Mouse (Mus musculus): ENCODE measurements at regions not wholly inside any gene's neighbourhood (a gene's known extent, or its start where the extent isn't known, plus 50 kb on each side); places are given as distances from the start of the nearest gene placed in this dataset.

DNA sequence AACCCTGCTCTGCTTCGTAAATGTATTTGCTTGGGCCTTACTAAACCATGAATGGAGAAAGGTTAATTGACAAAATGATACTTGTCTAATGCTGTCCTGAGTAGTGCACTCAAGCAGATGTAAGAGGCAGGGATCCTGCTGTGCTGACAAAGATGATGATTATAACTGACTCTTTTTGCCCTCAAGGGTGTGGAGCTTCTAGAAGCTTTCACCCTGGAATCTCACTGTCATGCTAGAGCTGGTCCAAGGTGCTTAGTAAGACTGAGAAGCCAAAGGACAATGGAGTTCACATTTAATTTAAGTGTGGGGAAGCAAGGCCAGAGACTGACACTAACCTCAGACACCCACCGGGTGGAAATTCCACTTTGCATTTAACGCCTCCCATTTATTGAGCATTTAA is 220.3 kb upstream of the Ptbp2 start:
- no peak overlapping the region for H3K9ac ChIP-seq
- no peak for TF ChIP-seq CTCF (IDR thresholded peaks at IDR 0.05; ENCODE audit: low read depth)
- ATAC-seq (ENCODE audit: insufficient read depth) (no peak), DNase-seq (no peak)
- H3K4me3 ChIP-seq (ENCODE audit: low read depth, low read length) = no peak overlapping the region
- no peaks in the 10 kb centered on the region for H3K27me3 ChIP-seq (ENCODE audit: insufficient read depth, low read length)
- no peak overlapping the region for H3K4me2 ChIP-seq
- 90% methylated on average over 3 of the region's 3 CpGs for WGBS
- no peaks in the 10 kb centered on the region for H3K36me3 ChIP-seq (ENCODE audit: insufficient read depth)
- no peaks in the 10 kb centered on the region for H3K4me1 ChIP-seq (ENCODE audit: insufficient read depth)
- H3K9me3 ChIP-seq (ENCODE audit: low read depth, low read length) = no peaks in the 10 kb centered on the region
- no peak overlapping the region for H3K27ac ChIP-seq (ENCODE audit: low read depth)

DNA sequence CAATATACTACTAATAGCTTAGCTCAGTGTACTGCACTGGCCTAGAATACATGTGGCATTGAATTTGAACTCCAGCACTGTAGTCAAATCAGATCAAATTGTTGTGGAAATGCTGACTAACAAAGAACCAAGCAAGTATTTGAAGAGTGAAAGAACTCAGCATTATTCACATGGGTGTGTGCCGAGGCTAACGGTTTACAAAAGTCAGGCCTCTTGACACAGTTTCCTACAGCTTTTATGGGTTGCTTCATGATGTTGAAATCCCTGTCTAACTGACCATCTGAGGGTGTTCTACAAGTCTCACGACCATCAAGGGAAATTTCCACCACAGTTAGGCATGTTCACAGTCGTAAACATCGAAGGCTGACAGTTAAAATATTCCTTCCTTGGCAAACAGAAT is 216.0 kb upstream of the Ptbp2 start:
- DNase-seq = peak; percentile 62
- no peak for TF ChIP-seq CTCF (IDR thresholded peaks at IDR 0.05; ENCODE audit: low read depth)
- H3K4me1 ChIP-seq (ENCODE audit: insufficient read depth) = no peaks in the 10 kb centered on the region
- H3K9me3 ChIP-seq (ENCODE audit: low read depth, low read length) = no peaks in the 10 kb centered on the region
- no peaks in the 10 kb centered on the region for H3K36me3 ChIP-seq (ENCODE audit: insufficient read depth)
- no peak overlapping the region for H3K4me2 ChIP-seq
- WGBS = 34% methylated on average over 5 of the region's 5 CpGs
- H3K27me3 ChIP-seq (ENCODE audit: insufficient read depth, low read length) = no peaks in the 10 kb centered on the region
- no peak overlapping the region for H3K4me3 ChIP-seq (ENCODE audit: low read depth, low read length)
- no peak overlapping the region for H3K9ac ChIP-seq
- peak; percentile 50 for ATAC-seq (ENCODE audit: insufficient read depth)
- H3K27ac ChIP-seq (ENCODE audit: low read depth) = 0 out of 2 replicates have a peak overlapping the region, but pooled peaks have one; percentile 13

DNA sequence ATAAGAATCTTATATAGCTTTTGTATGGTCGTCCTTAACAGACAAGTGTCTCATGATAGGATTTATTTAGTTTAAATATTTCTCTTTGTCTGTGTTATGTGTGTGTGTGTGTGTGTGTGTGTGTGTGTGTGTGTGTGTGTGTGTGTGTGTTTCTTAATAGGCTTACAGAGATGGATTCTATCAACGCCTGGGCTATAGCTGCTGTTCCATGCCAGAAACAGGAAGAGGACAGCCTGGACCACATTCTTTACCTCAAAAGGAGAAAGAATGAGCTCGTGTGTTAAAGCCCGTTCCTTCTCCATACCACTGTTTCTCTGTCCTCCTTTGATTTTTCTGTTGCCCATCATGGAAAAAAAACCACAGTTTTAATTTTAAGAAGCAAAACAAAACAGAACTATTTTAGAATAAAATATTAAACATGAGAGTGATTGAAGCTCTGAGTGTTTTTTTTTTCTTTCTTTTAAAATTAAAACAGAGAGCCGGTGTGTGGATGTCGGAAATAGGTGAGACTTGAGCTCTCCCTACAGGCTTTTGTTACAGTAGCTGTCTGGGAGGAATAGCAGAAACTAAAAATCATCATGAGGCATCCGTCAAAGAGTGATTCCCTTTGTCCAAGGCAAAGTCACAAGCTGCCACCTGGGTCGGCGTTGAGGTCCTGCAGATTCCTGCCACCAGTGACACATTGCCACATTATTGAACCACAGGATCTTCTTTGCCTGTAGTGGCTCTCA is 212.2 kb upstream of the Ptbp2 start:
- Histone ChIP-seq H3K9me3 (ENCODE audit: low read depth, low read length) (no peaks in the 10 kb centered on the region), H3K4me1 (ENCODE audit: insufficient read depth) (no peaks in the 10 kb centered on the region), H3K4me3 (ENCODE audit: low read depth, low read length) (no peak overlapping the region), H3K27me3 (ENCODE audit: insufficient read depth, low read length) (no peaks in the 10 kb centered on the region), H3K9ac (no peak overlapping the region), H3K4me2 (no peak overlapping the region), H3K36me3 (ENCODE audit: insufficient read depth) (no peaks in the 10 kb centered on the region), H3K27ac (ENCODE audit: low read depth) (no peak overlapping the region)
- WGBS = 38% methylated on average over 9 of the region's 9 CpGs
- TF ChIP-seq CTCF (IDR thresholded peaks at IDR 0.05; ENCODE audit: low read depth) = no peak
- DNase-seq (peak; percentile 23), ATAC-seq (ENCODE audit: insufficient read depth) (peak; percentile 52)

- Histone ChIP-seq H3K36me3 (ENCODE audit: insufficient read depth) (no peaks in the 10 kb centered on the region), H3K4me1 (ENCODE audit: insufficient read depth) (no peaks in the 10 kb centered on the region), H3K27me3 (ENCODE audit: insufficient read depth, low read length) (no peaks in the 10 kb centered on the region), H3K4me3 (ENCODE audit: low read depth, low read length) (no peak overlapping the region), H3K9ac (no peak overlapping the region), H3K9me3 (ENCODE audit: low read depth, low read length) (no peaks in the 10 kb centered on the region), H3K4me2 (no peak overlapping the region), H3K27ac (ENCODE audit: low read depth) (peak overlapping the region; percentile 19; the same call in 1 of the 2 replicates)
- WGBS = 45% methylated on average over 4 of the region's 4 CpGs
- peak; percentile 90 for ATAC-seq (ENCODE audit: insufficient read depth)
- peak; percentile 90 for DNase-seq
- TF ChIP-seq CTCF (IDR thresholded peaks at IDR 0.05; ENCODE audit: low read depth) = no peak
Measured at GRCm38 (mm10) chr3:119995781-119996180, 211.5 kb upstream of the Ptbp2 start.

DNA sequence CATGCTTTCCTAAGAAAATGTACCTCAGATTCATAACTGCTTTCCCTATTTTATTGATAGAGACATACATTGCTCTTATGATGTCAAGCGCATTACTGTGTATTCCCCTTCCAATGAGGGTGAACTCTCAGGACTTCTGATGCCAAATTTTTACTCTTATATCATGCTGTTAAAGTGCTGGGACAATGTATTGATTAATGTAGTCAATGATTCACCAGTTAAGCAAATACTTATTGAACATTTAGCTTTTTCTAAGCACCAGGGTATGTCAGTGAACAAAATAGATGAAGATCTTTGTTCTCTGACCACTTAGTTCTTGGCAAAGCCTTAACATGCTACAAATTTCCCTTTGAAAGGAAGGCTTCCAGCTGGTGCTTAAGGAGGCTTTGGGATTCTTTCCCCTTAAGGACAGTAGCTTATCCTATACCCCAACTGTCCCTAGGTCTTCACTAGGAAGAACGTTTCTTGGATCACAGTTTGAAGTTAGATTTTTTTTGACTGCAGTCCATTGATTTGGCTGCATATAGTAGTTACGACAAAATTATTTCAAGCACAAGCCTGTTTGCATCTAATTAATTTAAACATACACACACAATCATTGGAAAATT is 203.1 kb upstream of the Ptbp2 start:
- peak; percentile 44 for DNase-seq
- Histone ChIP-seq H3K4me2 (no peak overlapping the region), H3K36me3 (ENCODE audit: insufficient read depth) (no peaks in the 10 kb centered on the region), H3K4me3 (ENCODE audit: low read depth, low read length) (no peak overlapping the region), H3K4me1 (ENCODE audit: insufficient read depth) (no peaks in the 10 kb centered on the region), H3K9me3 (ENCODE audit: low read depth, low read length) (no peaks in the 10 kb centered on the region), H3K27ac (ENCODE audit: low read depth) (no peak overlapping the region), H3K27me3 (ENCODE audit: insufficient read depth, low read length) (no peaks in the 10 kb centered on the region), H3K9ac (no peak overlapping the region)
- 58% methylated on average over 3 of the region's 3 CpGs for WGBS
- TF ChIP-seq CTCF (IDR thresholded peaks at IDR 0.05; ENCODE audit: low read depth) = no peak
- 0 out of 2 replicates have a peak, but pooled peaks have one; percentile 28 for ATAC-seq (ENCODE audit: insufficient read depth)

DNA sequence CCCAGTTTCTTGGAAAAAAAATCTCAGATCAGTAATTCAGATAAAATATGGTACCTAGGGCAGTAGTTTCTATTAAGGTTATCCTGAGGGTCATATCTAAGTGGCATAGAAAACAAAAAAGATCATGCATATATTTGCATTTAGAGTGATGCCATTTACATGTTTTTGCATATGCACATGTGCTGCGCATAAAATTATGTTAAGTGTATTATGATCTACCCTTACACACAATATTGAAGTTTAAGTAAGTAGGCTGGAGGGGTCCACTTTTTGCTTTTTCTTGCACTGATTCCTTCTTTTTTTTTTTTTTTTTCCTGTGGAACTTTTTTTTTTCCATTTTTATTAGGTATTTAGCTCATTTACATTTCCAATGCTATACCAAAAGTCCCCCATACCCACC is 193.1 kb upstream of the Ptbp2 start:
- WGBS = 100% methylated on average over 1 of the region's 1 CpGs
- DNase-seq (no peak), ATAC-seq (ENCODE audit: insufficient read depth) (no peak)
- H3K9me3 ChIP-seq (ENCODE audit: low read depth, low read length) = no peaks in the 10 kb centered on the region
- no peaks in the 10 kb centered on the region for H3K36me3 ChIP-seq (ENCODE audit: insufficient read depth)
- no peak overlapping the region for H3K9ac ChIP-seq
- no peaks in the 10 kb centered on the region for H3K27me3 ChIP-seq (ENCODE audit: insufficient read depth, low read length)
- no peak for TF ChIP-seq CTCF (IDR thresholded peaks at IDR 0.05; ENCODE audit: low read depth)
- no peak overlapping the region for H3K4me2 ChIP-seq
- H3K27ac ChIP-seq (ENCODE audit: low read depth) = no peak overlapping the region
- no peaks in the 10 kb centered on the region for H3K4me1 ChIP-seq (ENCODE audit: insufficient read depth)
- no peak overlapping the region for H3K4me3 ChIP-seq (ENCODE audit: low read depth, low read length)

DNA sequence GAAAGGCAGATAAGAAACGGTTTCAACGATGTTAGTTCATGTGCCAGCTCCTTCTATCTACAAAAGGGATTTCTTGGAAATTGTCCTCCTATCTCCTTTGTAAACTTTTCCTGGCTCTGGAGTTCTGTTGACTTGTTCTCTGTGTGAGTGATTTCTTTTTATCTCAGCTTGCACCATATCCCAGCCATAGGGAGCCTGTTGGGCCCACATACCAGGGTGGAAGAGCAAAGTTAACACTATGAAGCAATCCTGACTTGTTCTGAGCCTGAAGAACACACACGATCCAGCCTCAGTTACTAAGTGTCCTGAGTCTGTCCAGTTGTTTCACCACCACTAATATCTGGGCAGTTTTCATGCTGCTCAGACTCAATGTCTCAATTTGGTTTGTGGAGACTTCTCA is 192.1 kb upstream of the Ptbp2 start:
- DNase-seq = no peak
- no peak for ATAC-seq (ENCODE audit: insufficient read depth)
- TF ChIP-seq CTCF (IDR thresholded peaks at IDR 0.05; ENCODE audit: low read depth) = no peak
- Histone ChIP-seq H3K27me3 (ENCODE audit: insufficient read depth, low read length) (no peaks in the 10 kb centered on the region), H3K9me3 (ENCODE audit: low read depth, low read length) (no peaks in the 10 kb centered on the region), H3K4me2 (no peak overlapping the region), H3K4me1 (ENCODE audit: insufficient read depth) (no peaks in the 10 kb centered on the region), H3K9ac (no peak overlapping the region), H3K36me3 (ENCODE audit: insufficient read depth) (no peaks in the 10 kb centered on the region), H3K4me3 (ENCODE audit: low read depth, low read length) (no peak overlapping the region), H3K27ac (ENCODE audit: low read depth) (no peak overlapping the region)
- 40% methylated on average over 3 of the region's 3 CpGs for WGBS

Data from lung, embryonic 14.5 days (tissue).